Mouse (Mus musculus) gastrocnemius, postnatal 10 days (tissue): ENCODE measurements around the gene Nfkbib. TPM values are rescaled to one million over a fixed set of nuclear protein-coding genes. Genes with fewer than 3 reads are reported as not detected.

Experiments used
- DNase-seq: peaks from one replicate; pipeline ENCODE4 v3.0.0; 2021; ENCODE audit warnings: mixed read lengths
- long read RNA-seq, 2 experiments: library from polyadenylated mRNA; stranded (forward); transcript quantifications; one replicate each; pipeline ENCODE4 v2.0.0; 2021
- total RNA-seq, 2 experiments: library from RNA; stranded (reverse); gene quantifications; 2 replicates each; pipeline ENCODE4 v1.2.3; 2021

Gene Nfkbib
- 10 to 100 TPM; 17.4 to 18.2 TPM for total RNA-seq
- long read RNA-seq, experiment 1, transcript Nfkbib-202 (6 exons, 1,243 nt) = major isoform, 22 of 26 reads
- long read RNA-seq, experiment 1, partial matches to known transcripts = 4 of 26 reads
- long read RNA-seq, experiment 1, other reads (novel, unspliced or antisense) = 0 of 26 reads
- long read RNA-seq, experiment 2, transcript Nfkbib-202 (6 exons, 1,243 nt) = major isoform, 28 of 32 reads
- long read RNA-seq, experiment 2, partial matches to known transcripts = 3 of 32 reads
- long read RNA-seq, experiment 2, other reads (novel, unspliced or antisense) = 0 of 32 reads

- DNase-seq = no peak
Measured at GRCm38 (mm10) chr7:28767462-28767965, at the start of gene Nfkbib. Gene Nfkbib (minus strand): TSS chr7:28767512.

- no peak for DNase-seq
Measured at GRCm38 (mm10) chr7:28816920-28817319, 49.6 kb upstream of the Nfkbib start.

- DNase-seq = no peak
Measured at GRCm38 (mm10) chr7:28816201-28816600, 48.9 kb upstream of the Nfkbib start.

- DNase-seq = no peak
Measured at GRCm38 (mm10) chr7:28815230-28815629, 47.9 kb upstream of the Nfkbib start.

- no peak for DNase-seq
Measured at GRCm38 (mm10) chr7:28814306-28815034, 47.2 kb upstream of the Nfkbib start.

GRCm38 (mm10) chr7:28812949-28813348 is 45.6 kb upstream of the Nfkbib start:
- no peak for DNase-seq

- DNase-seq = no peak
Measured at GRCm38 (mm10) chr7:28812436-28812835, 45.1 kb upstream of the Nfkbib start.

GRCm38 (mm10) chr7:28811640-28812275 is 44.4 kb upstream of the Nfkbib start:
- no peak for DNase-seq

- DNase-seq = peak; percentile 97
Measured at GRCm38 (mm10) chr7:28811228-28811627, 43.9 kb upstream of the Nfkbib start.

- DNase-seq = peak; percentile 98
Measured at GRCm38 (mm10) chr7:28810107-28811066, 43.1 kb upstream of the Nfkbib start.

GRCm38 (mm10) chr7:28809401-28810089 is 42.2 kb upstream of the Nfkbib start:
- DNase-seq = peak; percentile 68

GRCm38 (mm10) chr7:28808957-28809393 is 41.7 kb upstream of the Nfkbib start:
- DNase-seq = peak; percentile 98

GRCm38 (mm10) chr7:28808221-28808941 is 41.1 kb upstream of the Nfkbib start, which contains the start of gene Hnrnpl:
Gene Hnrnpl (plus strand): TSS chr7:28808541.
- DNase-seq = no peak

GRCm38 (mm10) chr7:28807641-28808220 is 40.4 kb upstream of the Nfkbib start:
- no peak for DNase-seq

GRCm38 (mm10) chr7:28806869-28807268 is 39.6 kb upstream of the Nfkbib start:
- DNase-seq = no peak

GRCm38 (mm10) chr7:28803756-28804155 is 36.4 kb upstream of the Nfkbib start:
- no peak for DNase-seq

GRCm38 (mm10) chr7:28802846-28803588 is 35.7 kb upstream of the Nfkbib start:
- no peak for DNase-seq

- no peak for DNase-seq
Measured at GRCm38 (mm10) chr7:28801901-28802670, 34.8 kb upstream of the Nfkbib start.
